Mouse (Mus musculus) lung, postnatal 10 days (tissue): ENCODE results near the gene Catsperg1.
"Not testable (repeated sequence)": the region's sequence is repeated elsewhere in the genome, so short reads cannot be mapped to it uniquely, and the experiment has no call there.

ENCODE experiments used
- DNase-seq: peaks from one replicate; pipeline ENCODE4 v3.0.0; 2021

The Catsperg1 gene

GRCm38 (mm10) chr7:29169231-29170065 lies 44.4 kb downstream of the Catsperg1 start:
- DNase-seq, result peak; percentile 85

- no peak for DNase-seq
Observed at GRCm38 (mm10) chr7:29168791-29169230, 45.0 kb downstream of the Catsperg1 start.

DNA sequence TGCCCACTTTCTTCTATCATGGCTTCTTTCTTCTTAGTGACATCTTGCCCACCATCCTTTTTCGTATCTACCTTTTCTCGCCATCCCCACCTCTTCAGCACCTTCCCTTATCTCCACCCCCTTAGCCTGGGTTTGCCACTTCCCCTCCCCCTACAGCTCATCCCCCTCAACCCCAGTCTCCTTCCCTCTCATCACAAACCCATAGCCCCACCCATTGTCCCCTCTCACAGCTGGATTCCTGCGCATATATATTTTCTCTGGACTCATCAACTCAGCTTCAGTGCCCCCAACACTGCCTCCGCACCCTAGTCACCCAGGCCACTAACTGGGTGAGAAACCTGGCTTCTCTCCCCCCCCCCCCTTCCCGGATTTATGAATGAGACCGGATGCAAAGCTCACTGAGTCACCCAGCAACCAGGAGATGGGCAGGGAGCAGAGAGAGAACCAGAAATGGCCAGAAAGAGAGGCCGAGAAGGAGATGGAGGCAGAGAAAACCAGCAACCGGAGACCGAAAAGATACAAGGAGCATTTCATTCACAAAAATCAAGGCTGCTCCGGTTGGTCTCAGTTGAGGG lies 45.6 kb downstream of the Catsperg1 start:
- no peak for DNase-seq

GRCm38 (mm10) chr7:29167656-29168055 lies 46.2 kb downstream of the Catsperg1 start:
- no peak for DNase-seq

DNA sequence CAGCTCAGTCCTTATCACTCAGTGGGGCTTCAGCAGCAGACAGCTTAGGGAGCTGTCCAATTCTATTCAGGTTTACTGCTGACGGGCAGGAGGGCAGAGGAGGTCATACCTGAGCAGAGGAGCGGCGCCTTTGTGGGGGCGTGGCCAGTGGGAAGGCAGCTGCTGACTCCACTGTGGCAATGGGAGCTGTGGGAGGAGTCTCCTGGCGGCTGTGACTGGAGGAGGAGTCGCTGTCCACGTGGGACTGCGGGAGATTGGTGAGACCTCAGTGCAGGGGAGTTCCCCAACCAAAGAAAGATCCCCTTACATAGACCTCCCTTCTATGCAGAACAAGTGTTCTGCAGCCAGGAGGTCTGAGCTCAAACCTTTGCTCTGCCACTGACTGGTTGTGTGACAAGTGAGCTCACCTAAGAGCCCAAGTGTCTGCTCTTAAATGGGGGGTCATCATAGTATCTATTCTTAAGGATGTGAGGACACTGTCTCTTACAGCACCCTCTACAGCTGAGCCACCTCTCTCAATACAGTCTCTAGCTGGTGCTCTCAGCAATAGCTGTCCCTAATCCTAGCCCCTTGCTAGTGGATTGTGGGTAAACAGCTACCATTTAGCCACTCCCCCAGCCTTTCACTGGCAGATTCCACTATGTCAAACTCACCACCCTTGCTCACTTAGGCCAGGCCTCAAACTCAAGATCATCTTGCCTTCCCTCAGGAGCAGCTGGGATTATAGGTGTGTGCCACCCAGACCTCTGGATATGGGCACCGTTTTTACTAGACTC lies 50.9 kb downstream of the Catsperg1 start:
- DNase-seq, result peak; percentile 86

DNA sequence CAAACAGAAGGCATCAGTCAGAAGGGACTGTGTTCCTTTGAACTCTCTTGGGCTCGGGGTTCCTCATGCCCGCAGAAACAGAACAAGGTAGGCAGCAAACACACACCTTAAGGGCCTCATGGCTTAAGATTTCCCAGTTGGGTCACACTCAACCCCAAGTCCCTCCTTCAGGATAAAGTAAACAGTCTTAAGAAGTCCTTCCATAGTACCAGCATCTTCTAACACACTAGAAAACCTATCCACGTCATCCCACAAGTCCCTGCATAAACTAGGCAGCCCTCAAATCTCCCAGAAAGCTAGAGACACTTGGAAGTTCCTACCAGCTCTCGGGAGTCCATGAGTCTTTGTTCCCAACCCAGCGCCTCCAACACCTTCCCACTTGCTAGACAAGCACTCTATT lies 51.5 kb downstream of the Catsperg1 start:
- peak; percentile 23 for DNase-seq

- no peak for DNase-seq
Observed at GRCm38 (mm10) chr7:29158264-29158663, 55.6 kb downstream of the Catsperg1 start.

DNA sequence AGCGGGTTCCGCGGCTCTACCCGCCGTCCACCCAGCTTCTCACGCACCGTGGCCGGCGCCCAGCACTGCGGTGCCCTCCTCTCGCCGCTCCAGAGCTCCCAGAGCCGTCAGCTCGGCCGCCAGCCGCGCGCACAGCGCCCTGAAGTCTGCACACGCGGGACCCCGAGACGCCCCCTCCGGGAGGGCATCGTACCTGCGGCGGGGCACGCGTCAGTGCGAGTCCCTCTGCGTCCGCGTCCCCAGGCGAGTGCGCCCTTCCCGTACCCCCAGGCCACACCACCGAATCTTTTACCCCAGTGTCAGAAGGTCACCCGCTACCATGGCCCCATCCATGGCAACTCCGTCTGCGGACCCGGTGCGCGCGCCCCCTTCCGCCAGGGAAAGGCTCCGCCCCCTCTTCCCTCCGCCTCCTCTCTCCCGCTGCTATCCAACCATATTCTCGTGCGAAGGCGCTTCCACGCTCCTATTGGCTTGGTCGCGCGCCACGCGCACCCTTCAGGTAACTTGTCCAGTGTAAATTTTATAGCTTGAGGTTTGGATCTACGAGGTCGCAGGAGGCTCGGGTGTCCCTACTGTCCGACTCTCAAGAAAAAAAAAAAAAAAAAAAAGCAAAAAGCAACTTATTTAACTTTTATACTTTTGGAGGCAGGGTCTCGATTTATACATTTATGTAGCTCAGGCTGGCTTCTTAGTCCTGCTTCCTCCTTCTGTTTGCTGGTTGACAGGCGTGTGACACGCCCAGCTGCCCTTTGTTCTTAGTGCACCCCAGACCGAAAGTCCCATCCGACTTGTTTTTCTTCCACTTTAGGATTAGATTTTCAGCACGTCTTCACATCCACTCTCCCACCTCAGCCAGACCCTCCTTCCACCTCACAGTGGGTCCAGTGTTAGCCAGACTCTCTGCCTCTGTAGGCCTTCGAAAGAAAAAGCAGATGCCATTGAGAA lies 57.7 kb downstream of the Catsperg1 start, which contains the start of gene Fam98c:
Fam98c (minus strand) TSS at position 397 of the 945 bp plus-strand sequence.
- DNase-seq, result peak; percentile 93

DNA sequence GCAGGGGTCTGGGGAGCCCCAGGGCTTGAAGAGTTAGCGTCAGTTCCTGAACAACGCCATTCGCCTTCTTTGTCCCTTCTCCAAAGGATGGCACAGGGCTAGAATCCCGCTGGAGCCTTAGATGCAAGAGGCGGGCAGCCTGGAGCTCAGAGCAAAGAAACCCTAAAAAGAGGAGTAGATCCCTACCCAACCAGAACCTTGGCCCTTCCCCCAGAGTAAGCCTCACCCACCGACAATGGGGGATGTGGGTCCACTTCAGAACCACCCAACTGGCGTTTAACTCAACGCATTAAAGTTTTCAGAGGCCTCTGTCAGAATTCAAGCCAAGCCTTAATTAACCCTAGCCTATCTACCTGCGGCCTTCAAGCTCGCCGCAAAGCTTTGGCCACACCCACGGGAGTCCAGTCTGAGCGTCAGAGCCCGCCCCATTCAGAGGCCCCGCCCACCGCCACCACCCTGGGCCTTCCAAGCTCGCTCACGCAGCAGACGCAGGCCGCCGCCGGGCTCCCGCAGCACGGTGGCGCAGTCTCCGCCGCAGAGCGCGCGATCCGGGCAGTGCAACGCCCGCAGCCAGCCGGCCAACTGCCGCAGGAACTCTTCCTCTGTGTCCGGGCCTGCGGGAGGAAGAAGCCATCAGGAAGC lies 58.5 kb downstream of the Catsperg1 start:
- peak; percentile 94 for DNase-seq

GRCm38 (mm10) chr7:29154018-29154720 lies 59.7 kb downstream of the Catsperg1 start:
- no peak for DNase-seq

GRCm38 (mm10) chr7:29151486-29151885 lies 62.3 kb downstream of the Catsperg1 start:
- DNase-seq, result no peak

GRCm38 (mm10) chr7:29148771-29149170 lies 65.1 kb downstream of the Catsperg1 start:
- DNase-seq, result no peak

- no peak for DNase-seq
Observed at GRCm38 (mm10) chr7:29146625-29147367, 67.0 kb downstream of the Catsperg1 start.

DNA sequence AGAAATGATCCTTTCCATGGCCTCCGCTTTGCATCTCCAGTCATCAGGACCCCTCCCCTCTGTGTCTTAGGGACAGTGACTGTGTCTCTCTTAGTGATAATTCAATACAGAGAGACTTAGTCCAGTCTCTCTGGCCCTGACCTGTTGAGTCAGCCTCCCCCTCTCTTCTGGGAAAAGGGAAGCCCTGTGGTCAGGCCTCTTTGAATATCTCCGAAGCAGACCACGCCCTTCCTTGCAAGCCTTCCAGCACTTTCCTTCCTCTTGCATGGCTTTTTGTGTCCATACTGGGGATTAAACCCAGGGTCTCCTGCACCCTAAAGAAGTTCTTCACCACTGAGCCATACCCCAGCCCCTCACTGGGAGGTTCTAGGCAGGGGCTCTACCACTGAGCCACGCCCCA lies 69.8 kb downstream of the Catsperg1 start:
- DNase-seq, result no peak

DNA sequence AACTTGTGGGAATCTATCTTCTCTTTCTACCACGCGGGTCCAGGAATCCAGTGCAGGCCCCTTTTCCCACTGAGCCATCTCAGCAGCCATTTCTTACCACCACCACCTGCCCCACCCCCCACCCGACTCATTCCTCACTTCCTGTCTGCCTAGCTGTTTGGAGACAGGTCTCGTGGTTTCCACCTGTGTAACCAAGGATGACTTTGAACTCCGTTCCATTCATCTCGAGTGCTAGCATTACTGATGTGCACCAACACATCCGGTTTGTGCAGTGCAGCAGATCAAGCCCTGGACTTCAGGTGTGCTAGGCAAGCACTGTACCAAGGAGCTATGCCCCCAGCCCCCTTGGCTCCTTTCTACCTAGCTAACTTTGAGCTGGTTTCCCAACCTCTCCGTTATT lies 72.4 kb downstream of the Catsperg1 start:
- DNase-seq, result no peak

GRCm38 (mm10) chr7:29139237-29139636 lies 74.6 kb downstream of the Catsperg1 start:
- DNase-seq, result not testable (repeated sequence)

DNA sequence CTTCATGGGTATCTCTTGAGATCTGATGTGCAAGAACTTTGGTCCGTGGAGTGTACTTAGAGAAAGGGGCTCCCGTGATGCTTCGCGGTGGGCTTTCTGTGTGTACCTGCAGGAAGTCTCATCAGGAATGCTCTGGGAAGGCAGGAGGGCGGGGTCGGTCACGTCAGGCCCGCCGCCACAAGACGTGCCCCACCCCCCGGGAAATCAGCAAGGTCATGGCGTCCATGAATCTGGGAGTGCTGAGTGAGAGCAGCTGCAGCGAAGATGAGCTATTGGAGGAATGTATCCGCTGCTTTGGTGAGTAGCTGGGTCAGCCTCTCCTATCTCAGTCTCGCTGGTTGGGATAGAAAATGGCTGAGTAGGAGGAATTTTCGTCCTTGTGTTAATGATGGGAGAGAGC lies 76.4 kb downstream of the Catsperg1 start:
- DNase-seq, result no peak

DNA sequence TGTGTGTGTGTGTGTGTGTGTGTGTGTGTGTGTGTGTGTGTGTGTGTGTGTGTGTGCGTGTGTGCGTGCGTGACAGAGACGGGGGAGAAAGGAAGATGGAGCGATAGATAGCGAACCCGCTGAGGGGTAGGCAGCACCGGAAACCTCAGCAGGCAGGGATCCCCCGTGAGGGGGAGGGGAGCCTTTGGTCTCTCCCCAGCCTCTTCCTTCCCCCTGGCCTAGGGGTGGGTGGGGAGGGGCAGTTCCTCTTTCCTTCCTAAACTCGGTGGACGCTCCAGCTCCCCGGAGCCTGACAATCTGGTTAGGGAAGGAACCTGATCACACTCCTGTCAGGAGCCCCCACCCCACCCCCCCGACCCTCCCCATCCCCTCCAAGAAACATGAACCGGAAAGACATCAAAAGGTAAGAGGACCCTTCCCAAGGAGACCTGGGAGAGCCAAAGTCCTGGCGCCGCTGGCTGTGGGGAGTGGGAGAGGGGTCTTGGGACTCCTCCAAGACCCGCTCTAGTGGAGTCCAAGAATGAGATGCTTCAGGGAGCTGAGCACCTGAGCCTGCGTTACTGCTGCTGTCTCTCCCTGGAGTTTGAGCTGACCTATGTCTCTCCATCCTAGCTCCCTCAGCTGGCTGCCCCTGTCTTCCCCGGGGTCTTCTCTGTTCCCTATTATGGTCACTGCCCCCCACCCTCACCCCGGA lies 79.0 kb downstream of the Catsperg1 start, which contains the start of gene Rasgrp4:
Rasgrp4 (plus strand) TSS at position 159 of the 694 bp plus-strand sequence.
- DNase-seq, result peak; percentile 50

DNA sequence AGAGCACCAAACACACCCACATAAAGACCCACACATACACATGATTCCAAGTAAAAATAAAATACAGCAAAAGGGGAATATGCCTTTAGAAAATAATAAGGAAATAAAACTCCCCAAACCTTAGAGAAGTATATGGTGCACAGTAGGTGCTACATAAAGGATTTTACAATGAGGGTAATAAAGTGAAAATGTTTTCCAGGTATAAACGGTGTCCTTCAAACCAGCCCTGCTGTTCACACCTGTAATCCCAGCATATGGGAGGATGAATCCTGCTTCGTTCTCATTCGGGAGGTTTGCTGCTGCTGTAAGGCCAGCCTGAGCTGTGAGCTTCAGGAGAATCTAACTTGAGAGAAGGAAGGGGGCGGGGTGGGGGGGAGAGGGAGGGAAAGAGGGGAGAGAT lies 79.6 kb downstream of the Catsperg1 start:
- DNase-seq, result no peak
